Mouse (Mus musculus) small intestine, adult 2 months (tissue): ENCODE measurements around the gene Tspan14.

ENCODE experiments used
- CTCF ChIP-seq: fragments of 200-500 bp; IDR thresholded peaks from 2 replicates; pipeline ENCODE4 v1.5.1; 2012; ENCODE audit warnings: low read depth, mild to moderate bottlenecking, control low read depth, inconsistent platforms, low read length, moderate library complexity, mixed read lengths; ENCODE audit not compliant: insufficient replicate concordance, insufficient read length; ENCODE audit errors: extremely low read depth
- POLR2A ChIP-seq: fragments of 200-500 bp; IDR thresholded peaks from 2 replicates; pipeline ENCODE4 v1.6.1; 2012; ENCODE audit warnings: low read depth, mild to moderate bottlenecking, control low read depth, inconsistent platforms, low read length, moderate library complexity

- TF ChIP-seq CTCF: no peak
- no peak for TF ChIP-seq POLR2A
Observed at GRCm38 (mm10) chr14:40948522-40948921, 18.1 kb downstream of the Tspan14 start.
